Mouse (Mus musculus): ENCODE results near the gene Vmn1r215. TPM values are rescaled to one million over a fixed set of nuclear protein-coding genes. Genes with fewer than 3 reads are reported as not detected.

The Vmn1r215 gene
- not detected for polyA plus RNA-seq (2014; fragmentation: Illumina TruSeq; extraction: RNeasy Lipid Tissue Mini Kit (QIAGEN cat#74804); ENCODE audit: low read depth, low replicate concordance)

GRCm38 (mm10) chr13:23067725-23068124 is at the start of gene Vmn1r215:
Gene Vmn1r215 (plus strand): TSS chr13:23068025.

GRCm38 (mm10) chr13:23030118-23030517 is 37.7 kb upstream of the Vmn1r215 start, which contains the start of gene Vmn1r214:
Gene Vmn1r214 (plus strand): TSS chr13:23030418.

GRCm38 (mm10) chr13:23118126-23118525 is 50.3 kb downstream of the Vmn1r215 start, which contains the start of gene Vmn1r217:
Gene Vmn1r217 (minus strand): TSS chr13:23118226.

Other genes starting within 250 kb of the Vmn1r215 start
- gene Vmn1r210, start 236.7 kb upstream of the Vmn1r215 start, polyA plus RNA-seq (2014; fragmentation: Illumina TruSeq; extraction: RNeasy Lipid Tissue Mini Kit (QIAGEN cat#74804); ENCODE audit: low read depth, low replicate concordance) = not detected
- not detected for gene Vmn1r211, start 210.5 kb upstream of the Vmn1r215 start, polyA plus RNA-seq (2014; fragmentation: Illumina TruSeq; extraction: RNeasy Lipid Tissue Mini Kit (QIAGEN cat#74804); ENCODE audit: low read depth, low replicate concordance)
- not detected for gene Vmn1r212, start 183.8 kb upstream of the Vmn1r215 start, polyA plus RNA-seq (2014; fragmentation: Illumina TruSeq; extraction: RNeasy Lipid Tissue Mini Kit (QIAGEN cat#74804); ENCODE audit: low read depth, low replicate concordance)
- not detected for gene Vmn1r213, start 60.4 kb upstream of the Vmn1r215 start, polyA plus RNA-seq (2014; fragmentation: Illumina TruSeq; extraction: RNeasy Lipid Tissue Mini Kit (QIAGEN cat#74804); ENCODE audit: low read depth, low replicate concordance)
- gene Vmn1r214, start 37.6 kb upstream of the Vmn1r215 start, polyA plus RNA-seq (2014; fragmentation: Illumina TruSeq; extraction: RNeasy Lipid Tissue Mini Kit (QIAGEN cat#74804); ENCODE audit: low read depth, low replicate concordance) = not detected
- gene Vmn1r217, start 50.2 kb downstream of the Vmn1r215 start, polyA plus RNA-seq (2014; fragmentation: Illumina TruSeq; extraction: RNeasy Lipid Tissue Mini Kit (QIAGEN cat#74804); ENCODE audit: low read depth, low replicate concordance) = not detected
- not detected for gene Vmn1r218, start 65.1 kb downstream of the Vmn1r215 start, polyA plus RNA-seq (2014; fragmentation: Illumina TruSeq; extraction: RNeasy Lipid Tissue Mini Kit (QIAGEN cat#74804); ENCODE audit: low read depth, low replicate concordance)
- gene Vmn1r219, start 91.3 kb downstream of the Vmn1r215 start, polyA plus RNA-seq (2014; fragmentation: Illumina TruSeq; extraction: RNeasy Lipid Tissue Mini Kit (QIAGEN cat#74804); ENCODE audit: low read depth, low replicate concordance) = not detected
- not detected for gene Vmn1r220, start 120.0 kb downstream of the Vmn1r215 start, polyA plus RNA-seq (2014; fragmentation: Illumina TruSeq; extraction: RNeasy Lipid Tissue Mini Kit (QIAGEN cat#74804); ENCODE audit: low read depth, low replicate concordance)
- gene Vmn1r221, start 146.1 kb downstream of the Vmn1r215 start, polyA plus RNA-seq (2014; fragmentation: Illumina TruSeq; extraction: RNeasy Lipid Tissue Mini Kit (QIAGEN cat#74804); ENCODE audit: low read depth, low replicate concordance) = not detected
- not detected for gene Vmn1r222, start 167.9 kb downstream of the Vmn1r215 start, polyA plus RNA-seq (2014; fragmentation: Illumina TruSeq; extraction: RNeasy Lipid Tissue Mini Kit (QIAGEN cat#74804); ENCODE audit: low read depth, low replicate concordance)
- not detected for gene Vmn1r223, start 179.1 kb downstream of the Vmn1r215 start, polyA plus RNA-seq (2014; fragmentation: Illumina TruSeq; extraction: RNeasy Lipid Tissue Mini Kit (QIAGEN cat#74804); ENCODE audit: low read depth, low replicate concordance)